Mouse (Mus musculus) T-cell, adult 2 months (primary cell): Measurements from ENCODE around the gene Numa1.
"Not testable (repeated sequence)": the region's sequence is repeated elsewhere in the genome, so short reads cannot be mapped to it uniquely, and the experiment has no call there.

Experiments
- DNase-seq: peaks from one replicate; pipeline ENCODE4 v3.0.0; 2022; ENCODE audit warnings: low spot score

Gene Numa1

DNA sequence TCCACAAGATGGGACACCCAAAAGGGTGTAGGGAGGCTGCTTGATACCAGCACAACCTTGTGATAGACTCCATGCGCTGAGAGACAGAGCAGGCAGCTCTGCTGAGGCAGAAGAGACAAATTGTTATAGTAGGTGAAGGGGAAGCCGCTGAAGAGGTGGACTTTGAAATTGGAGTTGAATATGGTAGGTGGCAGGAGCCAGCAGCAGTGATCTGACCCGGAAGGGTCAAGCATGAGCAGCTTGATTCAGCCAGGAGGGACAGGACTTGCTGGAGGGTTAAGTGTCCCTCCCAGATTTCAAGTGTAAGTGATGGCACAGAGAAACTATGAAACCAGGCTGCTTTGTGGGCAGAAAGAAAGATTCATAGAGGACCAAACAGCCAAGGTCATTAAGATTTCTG, 51.2 kb downstream of the Numa1 start:
- DNase-seq: no peak

- DNase-seq: no peak
These were observed 60.3 kb downstream of the Numa1 start for GRCm38 (mm10) chr7:101994241-101994640.

GRCm38 (mm10) chr7:101998194-101998927, 64.5 kb downstream of the Numa1 start:
- DNase-seq: peak; percentile 61

- no peak for DNase-seq
These were observed 65.7 kb downstream of the Numa1 start for GRCm38 (mm10) chr7:101999461-102000151.

DNA sequence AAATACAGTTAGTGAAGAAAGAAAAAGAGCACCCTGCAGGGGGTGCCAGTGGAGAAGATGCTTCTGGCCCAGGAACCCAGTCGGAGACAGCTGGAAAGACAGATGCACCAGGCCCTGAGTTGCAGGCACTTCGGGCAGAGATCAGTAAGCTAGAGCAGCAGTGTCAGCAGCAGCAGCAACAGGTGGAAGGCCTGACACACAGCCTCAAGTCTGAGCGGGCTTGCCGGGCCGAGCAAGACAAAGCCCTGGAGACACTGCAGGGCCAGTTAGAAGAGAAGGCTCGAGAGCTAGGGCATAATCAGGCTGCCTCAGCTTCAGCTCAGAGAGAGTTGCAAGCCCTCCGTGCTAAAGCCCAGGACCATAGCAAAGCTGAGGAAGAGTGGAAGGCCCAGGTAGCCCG, 66.4 kb downstream of the Numa1 start:
- no peak for DNase-seq

- no peak for DNase-seq
These were observed 67.2 kb downstream of the Numa1 start for GRCm38 (mm10) chr7:102000921-102001630.

DNA sequence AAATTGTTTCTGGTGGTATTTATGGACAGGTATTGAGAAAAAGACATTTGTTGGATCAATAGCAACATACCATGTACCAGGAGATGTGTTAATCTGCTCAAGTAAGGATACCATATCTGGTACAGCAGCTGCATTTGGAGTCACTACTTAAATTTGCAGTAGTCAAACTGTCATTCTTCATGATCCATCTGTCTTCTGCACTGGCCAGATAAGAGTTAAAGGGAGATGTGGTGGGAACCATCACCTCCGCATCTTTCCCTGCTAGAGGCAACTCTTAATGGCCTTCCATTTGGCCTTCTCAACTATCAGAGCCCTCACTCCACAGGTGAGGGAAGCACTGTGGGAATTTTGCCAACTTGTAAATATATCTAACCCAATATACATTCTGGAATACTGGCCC, 72.6 kb downstream of the Numa1 start:
- no peak for DNase-seq

DNA sequence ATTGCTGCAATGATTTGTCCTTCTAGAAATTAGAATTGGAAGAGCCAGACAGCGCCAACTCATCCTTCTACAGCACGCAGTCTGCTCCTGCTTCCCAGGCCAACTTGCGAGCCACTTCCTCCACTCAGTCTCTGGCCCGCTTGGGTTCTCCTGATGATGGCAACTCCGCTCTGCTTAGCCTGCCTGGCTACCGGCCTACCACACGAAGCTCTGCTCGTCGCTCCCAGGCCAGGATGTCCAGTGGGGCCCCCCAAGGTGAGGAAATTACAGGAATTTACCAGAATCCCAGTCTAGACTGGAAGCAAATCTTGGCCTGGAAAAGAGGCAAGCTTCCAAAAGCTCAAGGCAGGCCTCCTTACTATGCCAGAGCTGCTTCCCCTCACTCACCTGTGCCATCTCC, 77.9 kb downstream of the Numa1 start:
- DNase-seq: no peak

- DNase-seq: no peak
These were observed 79.5 kb downstream of the Numa1 start for GRCm38 (mm10) chr7:102013416-102013815.

GRCm38 (mm10) chr7:102014995-102015394, 81.1 kb downstream of the Numa1 start:
- no peak for DNase-seq

GRCm38 (mm10) chr7:102016936-102017335, 83.0 kb downstream of the Numa1 start:
- no peak for DNase-seq

GRCm38 (mm10) chr7:102017452-102017851, 83.5 kb downstream of the Numa1 start:
- no peak for DNase-seq

- no peak for DNase-seq
These were observed 84.1 kb downstream of the Numa1 start for GRCm38 (mm10) chr7:102018034-102018433.

DNA sequence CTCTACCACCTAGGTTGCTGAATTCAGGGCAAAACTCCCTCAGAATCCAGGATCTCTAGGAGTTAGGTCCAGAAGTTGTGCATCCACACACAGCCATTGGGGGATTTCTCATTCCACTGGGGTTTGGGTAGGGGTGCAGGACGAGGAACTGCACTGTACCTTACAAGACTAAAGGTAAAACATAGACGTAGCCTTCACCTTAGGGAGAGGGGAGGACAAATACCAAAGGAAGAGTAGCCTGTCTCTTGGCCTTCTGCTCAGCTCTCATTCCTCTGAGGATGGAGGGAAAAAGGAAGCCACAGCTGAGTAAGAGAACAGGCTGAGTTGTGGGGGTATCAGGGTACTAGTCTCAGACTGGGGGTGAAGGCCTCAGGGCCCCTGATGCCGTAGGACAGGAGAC, 84.7 kb downstream of the Numa1 start, which contains the start of gene Il18bp:
TSS of gene Il18bp (minus strand) at position 101 of the 400 bp plus-strand sequence.
- DNase-seq: no peak

- no peak for DNase-seq
These were observed 85.5 kb downstream of the Numa1 start for GRCm38 (mm10) chr7:102019362-102019761.

- not testable (repeated sequence) for DNase-seq
These were observed 87.0 kb downstream of the Numa1 start for GRCm38 (mm10) chr7:102020934-102021333.

DNA sequence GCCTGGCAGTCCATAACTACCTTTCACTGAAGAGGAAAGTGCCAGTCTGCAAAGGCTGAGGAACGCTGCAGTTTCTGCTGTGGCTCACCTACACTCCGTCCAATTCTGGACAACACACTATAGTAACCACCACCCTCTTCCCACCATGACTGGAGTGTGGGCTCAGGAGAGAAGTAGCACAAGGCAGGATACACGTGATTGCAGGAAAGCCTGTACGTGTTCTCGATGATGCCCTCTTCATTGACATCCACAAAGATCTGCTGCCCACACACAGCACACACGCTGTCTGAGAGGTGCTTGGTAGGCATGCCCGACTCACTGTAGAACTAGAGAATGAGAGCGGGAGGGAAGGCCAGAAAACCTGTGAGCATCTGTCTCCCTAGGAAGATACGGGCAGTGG, 89.9 kb downstream of the Numa1 start:
- no peak for DNase-seq

DNA sequence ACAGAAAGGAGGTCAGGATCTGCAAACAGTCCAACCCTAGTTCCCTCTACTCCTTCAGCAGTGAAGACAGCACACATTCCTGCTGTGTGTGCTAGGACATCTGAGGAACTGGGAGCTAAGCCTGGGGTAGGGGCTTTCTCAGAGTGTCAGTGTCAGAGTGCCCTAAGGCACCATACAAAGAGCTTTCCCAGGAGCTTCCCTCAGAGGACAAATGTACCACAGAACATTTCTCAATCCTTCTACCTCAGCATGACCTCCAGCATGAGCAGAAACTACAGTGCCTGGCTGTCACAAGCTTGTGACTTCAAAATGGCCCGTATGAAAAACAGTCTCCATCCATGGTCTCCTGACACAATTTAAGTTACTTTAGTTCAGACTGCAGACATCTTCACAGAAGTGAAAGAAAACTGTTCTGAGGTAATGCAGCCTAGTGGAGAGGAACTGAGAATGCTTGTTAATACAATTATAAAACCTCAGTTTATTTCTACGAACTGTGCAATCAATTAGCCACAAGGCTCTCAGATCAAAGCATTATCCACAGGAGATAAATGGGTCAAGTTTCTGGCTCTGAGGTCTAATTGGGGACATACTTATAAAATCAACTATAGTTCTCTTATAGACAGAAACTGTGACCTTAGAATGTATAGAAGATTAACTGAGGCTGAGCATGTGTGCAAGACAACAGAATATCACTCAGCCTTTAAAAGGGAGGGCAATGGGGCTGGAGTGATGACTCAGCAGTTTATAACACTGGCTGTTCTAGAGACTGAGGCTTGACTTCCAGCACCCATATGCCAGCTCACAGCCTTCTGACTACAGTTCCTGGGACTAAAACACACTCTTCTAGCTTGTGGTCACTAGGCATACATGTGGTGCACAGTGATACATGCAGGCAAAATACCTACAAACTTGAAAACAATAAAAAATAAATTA, 91.5 kb downstream of the Numa1 start:
- no peak for DNase-seq

- DNase-seq: no peak
These were observed 101.0 kb downstream of the Numa1 start for GRCm38 (mm10) chr7:102034904-102035303.

- DNase-seq: no peak
These were observed 101.6 kb downstream of the Numa1 start for GRCm38 (mm10) chr7:102035534-102035933.

GRCm38 (mm10) chr7:102037318-102037717, 103.4 kb downstream of the Numa1 start:
- no peak for DNase-seq

DNA sequence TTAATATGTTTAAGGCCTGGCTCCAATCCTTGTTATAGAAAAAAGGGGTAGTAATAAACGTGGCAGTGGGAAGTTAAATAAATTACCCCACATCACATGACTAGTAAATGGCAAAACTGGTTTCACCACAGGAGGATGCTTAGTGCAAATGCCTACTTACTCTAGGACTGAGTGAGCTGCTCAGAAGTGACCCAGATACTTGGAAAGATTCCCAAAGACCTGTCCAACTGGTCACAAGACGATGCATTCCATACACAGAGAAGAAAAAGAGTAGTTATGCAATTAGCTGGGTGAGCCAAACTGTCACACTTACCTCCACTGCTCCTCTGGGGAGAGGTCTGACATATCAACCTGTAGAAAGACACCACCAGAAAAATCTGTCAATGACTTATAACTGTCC, 108.4 kb downstream of the Numa1 start:
- no peak for DNase-seq
